12 mouse cellular contexts compared by ENCODE assay signal in genomic region chr3:108435701-108436379, GRCm38 (mm10). TPM values are rescaled to one million over a fixed set of nuclear protein-coding genes. Genes with fewer than 3 reads are reported as not detected.
DNase-seq lines count a peak whose midpoint lies in the region; ATAC-seq and TF ChIP-seq lines count a peak whose summit lies in the region.
"Had no signal": no experiment of that assay in that cellular context is flagged by ENCODE, and none has a peak within 500 bp of the region (broad histone marks: within the 10 kb centered on the region; RNA-seq: fewer than 3 reads in every experiment).

No protein-coding gene starts in this region.

- no peak overlapping the region for H3K27ac ChIP-seq in kidney, adult 2 months (ENCODE audit: insufficient read depth, low read depth, low read length)
- H3K27ac ChIP-seq in hindbrain, embryonic 15.5 days (replicated peaks) = 0 out of 2 replicates have a peak overlapping the region, but pooled peaks have one; percentile 10
- H3K27ac ChIP-seq: heart, adult 2 months; limb, embryonic 13.5 days had no signal

- H3K27me3 ChIP-seq in kidney, adult 2 months (replicated peaks; ENCODE audit: control insufficient read depth, insufficient read depth, low read length) = no peaks in the 10 kb centered on the region
- no peaks in the 10 kb centered on the region for H3K27me3 ChIP-seq in hindbrain, embryonic 15.5 days
- H3K27me3 ChIP-seq: limb, embryonic 13.5 days had no signal

- intact Hi-C loops in left cerebral cortex, postnatal 4 days (cut with DNase I) = no loop called here

- no peak overlapping the region for H3K9ac ChIP-seq in hindbrain, embryonic 15.5 days
- H3K9ac ChIP-seq: limb, embryonic 13.5 days had no signal

- DNase-seq in kidney, adult 2 months = peak; percentile 27
- DNase-seq in kidney, postnatal 14 days = no peak
- peak; percentile 24 for DNase-seq in CD4-positive, CD25-positive, alpha-beta regulatory T cell, adult 2 months (ENCODE audit: low read depth, low spot score)
- DNase-seq in layer of hippocampus, adult 9-11 months = no peak
- DNase-seq in left cerebral cortex, postnatal 4 days = no peak
- DNase-seq in thymus, postnatal 10 days (ENCODE audit: low spot score in 2 of 2) = no peak
- DNase-seq: thymus, postnatal 4 days had no signal

- ATAC-seq in CD4-positive, CD25-positive, alpha-beta regulatory T cell, adult 4 months = peak; percentile 67
- no peak for ATAC-seq in hindbrain, embryonic 15.5 days (ENCODE audit: low FRiP score, low read depth)

- H3K36me3 ChIP-seq in kidney, adult 2 months (ENCODE audit: control insufficient read depth, insufficient read depth, low read length) = peaks cover 4% of the 10 kb centered on the region
- peaks cover 40% of the 10 kb centered on the region for H3K36me3 ChIP-seq in hindbrain, embryonic 15.5 days

- no peaks in the 10 kb centered on the region for H3K9me3 ChIP-seq in hindbrain, embryonic 15.5 days
- H3K9me3 ChIP-seq: G1E; limb, embryonic 13.5 days had no signal

- no peak overlapping the region for H3K4me3 ChIP-seq in kidney, adult 2 months (ENCODE audit: insufficient read depth, low read depth, low read length)
- H3K4me3 ChIP-seq in hindbrain, embryonic 15.5 days = no peak overlapping the region
- H3K4me3 ChIP-seq: heart, adult 2 months; limb, embryonic 13.5 days had no signal

- 81% methylated on average over 17 of the region's 17 CpGs for WGBS in kidney, adult 2 months
- WGBS in hindbrain, embryonic 15.5 days = 68% methylated on average over 17 of the region's 17 CpGs

- H3K4me2 ChIP-seq in hindbrain, embryonic 15.5 days = no peak overlapping the region
- H3K4me2 ChIP-seq: limb, embryonic 13.5 days had no signal

- TF ChIP-seq POLR2A in kidney, adult 2 months (IDR thresholded peaks at IDR 0.05; ENCODE audit: low read depth, low read length) = no peak

- no peaks in the 10 kb centered on the region for H3K4me1 ChIP-seq in kidney, adult 2 months (ENCODE audit: control insufficient read depth, insufficient read depth, low read length)
- peaks cover 33% of the 10 kb centered on the region for H3K4me1 ChIP-seq in hindbrain, embryonic 15.5 days (replicated peaks)
- H3K4me1 ChIP-seq: limb, embryonic 13.5 days had no signal

- TF ChIP-seq CTCF in kidney, adult 2 months (conservative IDR thresholded peaks at IDR 0.05; ENCODE audit: insufficient read depth, insufficient read length, low read depth, low read length) = no peak

RNA-seq across cellular contexts. Expression of gene Sars, which starts 9.2 kb away (rescaled TPM):
- 49.2 and 58.8 TPM in 2 replicates for polyA plus RNA-seq in kidney, adult 2 months (2012; rRNA removed)
- 100 to 1,000 TPM; 164 to 188 TPM for polyA plus RNA-seq in CD4-positive, CD25-positive, alpha-beta regulatory T cell, adult 4 months (2017; shearing (Covaris generic))
- 197 and 219 TPM in 2 replicates for polyA plus RNA-seq in hindbrain, embryonic 15.5 days (2015; fragmentation: Nextera tagmentation; extraction: Ambion mirVana)
- total RNA-seq in left cerebral cortex, postnatal 4 days (2021) = 100 to 1,000 TPM; 194 to 199 TPM

RNA-seq across cellular contexts. Expression of gene Celsr2, which starts 20.5 kb away (rescaled TPM):
- 60.5 and 67.4 TPM in 2 replicates for polyA plus RNA-seq in kidney, adult 2 months (2012; rRNA removed)
- polyA plus RNA-seq in CD4-positive, CD25-positive, alpha-beta regulatory T cell, adult 4 months (2017; shearing (Covaris generic)) = 1 to 10 TPM in 1 of 2 experiments, under 1 TPM in 1; 0.61 to 2.1 TPM
- polyA plus RNA-seq in hindbrain, embryonic 15.5 days (2015; fragmentation: Nextera tagmentation; extraction: Ambion mirVana) = 43.1 and 44.9 TPM in 2 replicates
- 100 to 1,000 TPM; 136 to 149 TPM for total RNA-seq in left cerebral cortex, postnatal 4 days (2021)

RNA-seq across cellular contexts. Expression of gene Psrc1, which starts 52.2 kb away (rescaled TPM):
- polyA plus RNA-seq in kidney, adult 2 months (2012; rRNA removed) = 1.6 and 1.7 TPM in 2 replicates
- polyA plus RNA-seq in CD4-positive, CD25-positive, alpha-beta regulatory T cell, adult 4 months (2017; shearing (Covaris generic)) = 1 to 10 TPM; 1.7 to 3.4 TPM
- 11.5 and 14.5 TPM in 2 replicates for polyA plus RNA-seq in hindbrain, embryonic 15.5 days (2015; fragmentation: Nextera tagmentation; extraction: Ambion mirVana)
- 1 to 10 TPM; 4.3 to 6.9 TPM for total RNA-seq in left cerebral cortex, postnatal 4 days (2021)

Comparison
In these comparisons a context has a peak if more than half of its experiments do, and no peak if none do; other contexts are left out.
1. DNase-seq: peak in kidney, adult 2 months (single experiment) and CD4-positive, CD25-positive, alpha-beta regulatory T cell, adult 2 months (single experiment); none in kidney, postnatal 14 days (single experiment), layer of hippocampus, adult 9-11 months (single experiment), left cerebral cortex, postnatal 4 days (single experiment) and thymus, postnatal 10 days (0 of 2).
2. RNA of gene Celsr2, which starts 20.5 kb away (polyA plus RNA-seq): 60.5 to 67.4 TPM in kidney, adult 2 months and 43.1 to 44.9 TPM in hindbrain, embryonic 15.5 days; 0.61 to 2.1 TPM in CD4-positive, CD25-positive, alpha-beta regulatory T cell, adult 4 months; every median in the first group is over 10 times any median in the second.